Mouse (Mus musculus) thymus, postnatal 4 days (tissue): ENCODE measurements at regions not wholly inside any gene's neighbourhood (a gene's known extent, or its start where the extent isn't known, plus 50 kb on each side); places are given as distances from the start of the nearest gene placed in this dataset.

Experiments used
- DNase-seq: peaks from one replicate; pipeline ENCODE4 v3.0.0; 2021

DNA sequence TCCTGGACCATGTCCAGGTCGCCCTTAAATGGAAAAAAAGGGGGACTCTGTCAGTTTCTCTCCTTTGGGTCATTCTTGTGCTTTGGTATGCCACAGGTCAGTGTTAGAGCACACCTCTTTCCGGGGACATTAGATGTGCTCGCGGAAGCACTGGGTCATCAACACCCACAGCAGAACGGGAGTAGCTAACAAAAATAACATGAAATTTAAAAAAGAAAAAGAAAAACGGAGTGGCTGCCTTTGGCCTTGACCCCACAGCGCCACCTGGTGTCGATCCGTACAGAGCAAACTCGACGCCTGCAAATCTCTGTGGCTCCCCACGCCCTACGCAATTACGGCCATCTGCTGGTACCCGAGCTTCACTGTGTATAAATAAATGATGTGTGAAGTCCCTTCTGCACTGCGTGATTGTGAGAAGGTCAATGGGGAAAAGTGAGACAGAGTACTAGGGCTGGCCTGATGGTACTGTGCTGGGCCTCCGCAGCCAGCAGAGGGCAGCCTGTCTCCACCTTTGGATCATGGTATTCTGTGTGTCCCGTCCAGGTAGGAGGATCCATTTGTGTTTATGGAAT is 99.0 kb upstream of the Slc7a12 start:
- peak; percentile 74 for DNase-seq

DNA sequence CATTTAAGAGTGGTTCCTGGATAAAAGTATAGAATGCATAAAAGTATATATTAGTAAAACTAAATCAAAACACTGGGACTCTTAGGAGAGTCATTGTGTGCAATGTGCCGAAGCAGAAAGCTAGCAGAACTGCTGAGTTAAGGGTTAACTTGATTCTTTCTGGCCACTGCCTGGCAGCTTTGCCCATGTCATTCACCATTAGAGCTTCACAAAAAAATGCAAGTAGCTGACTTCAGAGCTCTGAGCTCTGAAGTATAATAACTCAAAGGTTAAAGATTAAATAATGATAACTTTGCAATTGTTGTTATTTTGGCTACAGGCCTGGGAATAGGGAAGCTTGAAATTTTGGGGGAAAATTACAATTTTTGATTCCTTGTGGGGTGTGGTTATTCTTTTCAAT is 89.8 kb upstream of the Slc7a12 start:
- DNase-seq, result no peak

DNA sequence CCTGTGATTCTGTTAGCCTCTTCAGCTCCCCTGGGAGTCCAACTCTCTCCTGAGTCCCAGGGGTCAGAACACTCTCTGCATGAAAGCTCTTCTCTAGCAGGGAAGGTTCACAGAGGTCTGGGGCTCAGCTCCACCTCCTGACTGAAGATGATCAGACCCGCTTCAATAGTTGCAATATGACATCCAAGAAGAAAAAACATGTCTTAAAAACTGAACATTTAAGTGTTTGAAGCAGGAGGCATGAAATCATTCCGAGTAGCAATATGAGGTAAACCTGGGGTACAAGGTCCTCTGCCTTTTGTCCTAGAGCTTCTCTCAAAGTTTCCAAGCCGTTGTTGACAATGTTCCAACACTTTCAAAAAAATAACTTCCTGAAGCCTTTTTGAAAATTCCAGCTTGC is 81.8 kb upstream of the Slc7a12 start:
- no peak for DNase-seq

DNA sequence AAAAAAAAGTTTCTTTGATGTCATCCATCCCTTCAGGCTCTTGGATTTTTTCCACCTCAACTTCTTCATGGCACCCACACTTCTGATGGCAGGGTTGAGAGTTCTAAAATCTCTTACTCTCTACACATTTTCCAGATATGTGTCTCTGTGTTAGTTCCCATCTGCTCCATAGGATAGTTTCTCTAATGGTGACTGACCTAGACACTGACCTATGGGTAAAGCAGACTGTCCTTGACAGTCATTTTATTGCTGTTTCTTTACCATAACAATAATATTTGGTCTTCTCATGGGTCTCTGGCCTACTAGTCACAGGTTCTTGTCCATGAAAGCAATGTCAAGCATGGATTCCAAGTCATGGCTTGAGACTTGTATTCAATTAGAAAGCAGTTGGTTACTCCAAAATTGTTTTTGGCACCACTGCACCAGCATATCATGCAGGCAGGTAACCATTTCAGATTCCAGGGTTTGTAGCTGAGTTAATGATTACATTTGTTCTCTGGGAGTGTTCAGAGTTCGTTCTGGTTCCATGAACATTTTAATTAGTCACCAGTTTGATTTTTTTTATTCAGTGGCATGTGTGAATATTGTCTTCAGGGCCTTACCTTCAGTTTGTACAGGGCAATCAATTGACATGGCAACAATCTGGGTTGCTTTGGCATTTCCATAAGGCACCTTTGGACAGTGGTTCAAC is 71.9 kb upstream of the Slc7a12 start:
- no peak for DNase-seq
